ENCODE assay signal across 23 mouse cellular contexts in the genomic region with DNA sequence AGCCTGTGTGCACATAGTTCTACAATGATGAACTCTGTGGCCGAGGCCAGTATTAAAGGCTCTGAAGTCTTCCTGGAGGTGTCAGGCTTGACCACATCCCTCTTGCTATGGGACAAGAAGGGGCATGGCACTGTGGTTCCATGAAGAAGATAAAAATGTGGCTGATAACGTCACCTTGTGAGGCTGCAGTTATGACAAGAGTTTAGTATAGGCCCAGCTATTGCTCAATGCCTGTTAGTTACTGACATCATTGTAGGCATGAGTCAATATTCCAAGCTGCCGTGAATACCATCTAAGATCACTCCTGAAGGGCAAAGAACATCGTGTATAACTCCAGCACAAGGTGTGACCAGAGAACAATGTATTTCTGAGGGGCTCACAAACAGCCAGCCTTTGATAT.
DNase-seq lines count a peak whose midpoint lies in the region; ATAC-seq lines count a peak whose summit lies in the region.
"Had no signal": no experiment of that assay in that cellular context is flagged by ENCODE, and none has a peak within 500 bp of the region (broad histone marks: within the 10 kb centered on the region; RNA-seq: fewer than 3 reads in every experiment).

No protein-coding gene starts in this region.

- no peak overlapping the region for H3K4me3 ChIP-seq in heart, embryonic 15.5 days
- H3K4me3 ChIP-seq: forebrain, embryonic 15.5 days; limb, embryonic 12.5 days had no signal

- no peaks in the 10 kb centered on the region for H3K27me3 ChIP-seq in heart, embryonic 15.5 days
- H3K27me3 ChIP-seq: CH12.LX; forebrain, embryonic 15.5 days; limb, embryonic 12.5 days had no signal

- no peak overlapping the region for H3K9ac ChIP-seq in heart, embryonic 15.5 days
- H3K9ac ChIP-seq: forebrain, embryonic 15.5 days; limb, embryonic 12.5 days had no signal

- intact Hi-C loops in heart, postnatal 36 days (cut with DNase I): no loop called here

- DNase-seq in heart, postnatal 36 days: no peak
- DNase-seq in 3T3-L1 (ENCODE audit: low read depth, low spot score) (peak; percentile 38), 416B (ENCODE audit: low read depth) (peak; percentile 98)
- no peak for DNase-seq in embryo, embryonic 11 days
- no peak for DNase-seq in embryo, embryonic 9.5 days (ENCODE audit: extremely low spot score)
- no peak for DNase-seq in right cerebral cortex, postnatal 4 days
- DNase-seq: adrenal gland, adult 8-10 months; cerebellum, adult 11 months; cerebellum, postnatal 25 days; kidney, adult 8-10 months; kidney, postnatal 25 days; layer of hippocampus, adult 9-11 months; lung, adult 2 months; midbrain, embryonic 14.5 days; right cerebral cortex, postnatal 14 days; thymus, postnatal 4 days had no signal

- H3K27ac ChIP-seq in heart, embryonic 15.5 days: peak overlapping the region; percentile 89; the same call in 1 of the 2 replicates
- H3K27ac ChIP-seq: forebrain, embryonic 15.5 days; limb, embryonic 12.5 days; macrophage had no signal

- WGBS in heart, embryonic 15.5 days: 54% methylated on average over 4 of the region's 4 CpGs

- no peaks in the 10 kb centered on the region for H3K9me3 ChIP-seq in heart, embryonic 15.5 days (replicated peaks)
- H3K9me3 ChIP-seq: forebrain, embryonic 15.5 days; limb, embryonic 12.5 days had no signal

- no peak for ATAC-seq in heart, embryonic 15.5 days (replicated peaks; ENCODE audit: insufficient number of reproducible peaks, insufficient read depth, low FRiP score, low read depth)
- ATAC-seq in megakaryocyte, adult 5-6 weeks (ENCODE audit: poor library complexity, severe bottlenecking): peak; percentile 92
- ATAC-seq: forebrain, embryonic 15.5 days; hindbrain, embryonic 16.5 days had no signal

- H3K4me2 ChIP-seq in heart, embryonic 15.5 days: no peak overlapping the region
- H3K4me2 ChIP-seq: forebrain, embryonic 15.5 days; limb, embryonic 12.5 days had no signal

- H3K4me1 ChIP-seq in heart, embryonic 15.5 days (replicated peaks): peaks cover 59% of the 10 kb centered on the region

- H3K36me3 ChIP-seq in heart, embryonic 15.5 days: no peaks in the 10 kb centered on the region
- H3K36me3 ChIP-seq: forebrain, embryonic 15.5 days; limb, embryonic 12.5 days had no signal

Comparison
In these comparisons a context has a peak if more than half of its experiments do, and no peak if none do; other contexts are left out.
1. DNase-seq: peak in 3T3-L1 (single experiment) and 416B (single experiment); none in heart, postnatal 36 days (0 of 2), embryo, embryonic 11 days (single experiment), embryo, embryonic 9.5 days (single experiment) and right cerebral cortex, postnatal 4 days (single experiment).